Mouse (Mus musculus) cerebellum, adult 8-10 months (tissue): ENCODE measurements around the gene Trim69.
"Not testable (repeated sequence)": the region's sequence is repeated elsewhere in the genome, so short reads cannot be mapped to it uniquely, and the experiment has no call there.

Experiments used
- DNase-seq: peaks from one replicate; pipeline ENCODE4 v3.0.0; 2022

The Trim69 gene

GRCm38 (mm10) chr2:122217075-122217474 lies 56.6 kb downstream of the Trim69 start:
- DNase-seq, result not testable (repeated sequence)

GRCm38 (mm10) chr2:122218234-122218633 lies 57.7 kb downstream of the Trim69 start:
- DNase-seq, result no peak

GRCm38 (mm10) chr2:122221378-122221777 lies 60.9 kb downstream of the Trim69 start:
- no peak for DNase-seq

- no peak for DNase-seq
Observed at GRCm38 (mm10) chr2:122221798-122222197, 61.3 kb downstream of the Trim69 start.

GRCm38 (mm10) chr2:122222272-122222671 lies 61.8 kb downstream of the Trim69 start:
- DNase-seq, result no peak

GRCm38 (mm10) chr2:122223654-122224053 lies 63.2 kb downstream of the Trim69 start:
- DNase-seq, result no peak
